Mouse (Mus musculus) gastrocnemius, postnatal 14 days (tissue): ENCODE data around the gene Pla2g10. TPM values are rescaled to one million over a fixed set of nuclear protein-coding genes. Genes with fewer than 3 reads are reported as not detected.
A peak's percentile ranks its signal among the peaks of the same experiment; 100 is the strongest.
"Not testable (repeated sequence)": the region's sequence is repeated elsewhere in the genome, so short reads cannot be mapped to it uniquely, and the experiment has no call there.

Experiments used
- DNase-seq: peaks from one replicate; pipeline ENCODE4 v3.0.0; 2021; ENCODE audit warnings: mixed read lengths
- intact Hi-C: fragments of 180-260 bp; cut with DNase I; formaldehyde crosslinking; loops from one replicate; pipeline ENCODE4 v1.15.1; 2025; ENCODE audit warnings: low total_unique reads
- total RNA-seq, 2 experiments: library from RNA; stranded (reverse); gene quantifications; 2 replicates each; pipeline ENCODE4 v1.2.3; 2021

The Pla2g10 gene
- total RNA-seq, 2 experiments from 2014 or later: not detected

GRCm38 (mm10) chr16:13735977-13736376 lies 5.2 kb upstream of the Pla2g10 start:
- intact Hi-C loops: loop anchor here (10.0 kb wide), 2 partner anchors 201 to 621 kb away; no protein-coding TSS in a partner anchor

DNA sequence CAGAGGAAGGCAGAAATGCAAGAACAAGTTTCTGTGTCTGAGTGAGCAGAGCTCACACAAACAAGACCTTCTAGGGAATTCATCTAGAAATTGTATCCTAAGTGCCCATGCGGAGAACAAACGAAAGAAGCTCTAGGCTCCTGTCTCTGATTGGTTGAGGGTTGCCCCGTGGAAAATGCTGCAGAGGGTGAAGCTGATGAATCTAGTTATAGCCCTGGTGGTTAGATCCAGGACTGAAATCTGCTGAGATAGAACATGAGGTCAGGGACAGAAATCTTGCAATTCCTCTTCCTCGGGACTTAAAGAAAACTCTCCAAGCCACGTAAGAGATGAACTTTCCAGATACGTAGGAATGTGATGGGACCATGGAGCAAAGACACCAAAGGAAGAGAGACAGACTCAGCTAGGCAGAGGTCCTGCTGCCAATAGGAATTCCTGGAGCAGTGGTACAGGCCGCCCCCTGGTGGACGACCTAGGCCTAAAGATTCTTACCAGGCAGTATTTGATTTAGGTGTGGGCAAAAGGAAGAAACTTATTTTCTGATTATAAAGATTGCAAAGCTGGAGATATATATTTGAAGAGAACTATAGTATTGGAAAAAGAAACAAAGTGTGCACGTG lies 2.8 kb upstream of the Pla2g10 start:
- intact Hi-C loops: loop anchor here (10.0 kb wide), 2 partner anchors 199 to 619 kb away; no protein-coding TSS in a partner anchor
- peak; percentile 73 for DNase-seq

More at GRCm38 (mm10) chr16:13735977-13736376, 5.2 kb upstream of the Pla2g10 start:
- no peak for DNase-seq

DNA sequence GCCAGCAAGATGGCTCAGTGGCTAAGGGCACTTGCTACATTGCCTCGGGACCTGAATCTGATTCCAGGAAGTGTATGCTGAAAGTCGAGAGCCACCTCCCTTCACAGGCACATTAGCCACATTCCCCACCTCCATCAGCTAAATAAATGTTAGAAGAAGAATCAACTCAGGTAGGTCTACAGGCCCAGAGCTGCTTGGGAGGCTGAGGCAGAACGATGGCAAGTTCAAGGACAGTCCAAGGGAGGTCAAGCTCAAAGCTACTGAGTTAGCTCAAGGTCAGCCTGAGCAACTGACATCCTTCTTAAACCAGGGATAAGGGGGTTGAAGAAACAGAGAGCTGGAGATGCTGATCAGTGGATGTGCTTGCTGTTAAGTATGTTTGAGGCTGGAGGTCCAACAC lies 2.0 kb upstream of the Pla2g10 start:
- intact Hi-C loops: loop anchor here (10.0 kb wide), 2 partner anchors 198 to 618 kb away; no protein-coding TSS in a partner anchor
- no peak for DNase-seq

GRCm38 (mm10) chr16:13729428-13729827 lies 1.4 kb downstream of the Pla2g10 start:
- intact Hi-C loops: no loop called here
- DNase-seq: no peak

- intact Hi-C loops: no loop called here
- no peak for DNase-seq
These were observed 2.9 kb downstream of the Pla2g10 start for GRCm38 (mm10) chr16:13727811-13728335.

DNA sequence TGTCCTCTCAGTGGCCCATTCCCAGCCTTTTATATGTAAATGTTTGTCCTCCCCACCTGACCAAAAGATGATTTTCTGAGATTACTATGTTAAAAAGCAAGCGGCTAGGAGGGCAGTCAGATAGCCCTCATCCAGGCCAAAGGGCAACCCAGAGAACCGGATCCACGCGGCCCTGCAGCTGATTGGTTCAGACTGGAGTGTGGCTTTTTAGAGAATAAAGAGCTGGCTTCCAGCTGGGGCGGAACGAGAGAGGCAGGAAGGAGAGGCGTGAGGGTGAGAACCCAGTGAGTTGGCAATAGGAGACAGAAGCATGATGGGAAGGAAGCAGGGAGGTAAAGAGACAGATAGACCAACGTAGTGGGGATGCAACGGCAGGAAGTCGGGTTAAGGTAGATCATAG lies 7.8 kb downstream of the Pla2g10 start:
- no peak for DNase-seq
- intact Hi-C loops: no loop called here

DNA sequence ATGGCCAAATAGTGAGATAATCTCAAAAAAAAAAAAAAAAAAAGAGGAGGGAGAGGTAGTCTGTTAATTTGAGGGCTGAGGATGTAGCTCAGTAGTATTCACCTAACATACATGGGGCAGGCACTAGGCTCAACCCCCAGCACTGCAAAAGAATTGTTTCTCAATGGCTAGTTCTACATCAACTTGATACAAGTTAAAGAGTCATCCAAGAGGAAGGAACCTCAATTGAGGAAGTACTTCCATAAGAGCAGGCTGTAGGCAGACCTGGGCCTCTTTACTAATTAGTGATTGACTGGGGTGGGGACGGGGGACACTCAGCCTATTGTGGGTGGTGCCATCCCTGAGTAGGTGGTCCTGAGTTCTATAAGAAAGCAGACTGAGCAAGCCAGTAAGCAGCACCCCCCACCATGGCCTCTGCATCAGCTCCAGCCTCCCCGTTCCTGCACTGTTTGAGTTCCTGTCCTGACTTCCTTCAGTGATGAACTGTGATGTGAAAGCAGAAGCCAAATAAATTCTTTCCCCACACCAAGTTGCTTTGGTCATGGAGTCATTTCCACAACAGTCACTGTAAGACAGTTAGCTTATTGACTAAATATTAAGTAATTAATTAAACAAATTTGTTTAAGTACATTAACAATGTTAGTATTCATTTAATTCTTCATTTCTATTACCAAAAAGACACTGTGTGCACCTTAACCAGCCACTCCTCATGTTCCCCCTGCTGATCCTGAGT lies 13.8 kb downstream of the Pla2g10 start:
- intact Hi-C loops: no loop called here
- no peak for DNase-seq

DNA sequence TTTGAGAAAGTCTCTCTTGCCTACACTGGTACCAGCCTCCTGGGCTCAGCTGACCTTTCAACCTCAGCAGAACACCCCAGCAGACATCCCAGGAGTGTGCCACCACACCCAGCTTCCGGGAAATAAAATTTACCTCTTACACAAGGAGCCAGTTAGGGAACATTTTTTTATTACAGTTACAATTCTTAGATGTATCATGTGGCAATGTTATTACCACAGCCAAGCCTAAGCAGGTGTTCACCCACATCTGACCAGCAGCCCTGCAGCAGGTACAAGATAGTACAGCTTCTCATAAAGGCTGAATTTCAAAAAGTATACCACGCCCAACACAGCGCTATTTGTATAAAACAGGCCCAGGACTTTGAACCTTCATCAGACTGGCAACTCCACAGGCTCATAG lies 15.9 kb downstream of the Pla2g10 start:
- intact Hi-C loops: no loop called here
- DNase-seq: no peak

DNA sequence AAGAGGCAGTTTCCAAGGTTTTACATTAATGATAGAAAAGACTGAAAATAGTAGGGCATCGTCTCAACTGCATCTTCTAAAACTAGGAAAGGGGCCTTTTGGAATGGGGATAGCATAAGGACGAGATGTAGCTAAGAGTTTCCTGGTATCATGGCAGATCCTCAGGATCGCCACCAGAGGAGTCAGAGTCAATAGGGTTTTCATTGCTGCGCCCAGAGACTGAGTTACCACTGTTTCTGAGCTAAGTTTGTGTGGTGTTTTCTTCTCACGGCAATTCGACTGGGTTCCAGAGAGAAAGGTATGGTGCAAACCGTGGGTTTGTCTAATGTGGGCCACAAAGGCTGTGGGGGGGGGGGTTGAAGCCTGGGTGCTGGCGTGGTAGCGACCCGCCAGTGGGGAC lies 26.1 kb downstream of the Pla2g10 start:
- intact Hi-C loops: no loop called here
- no peak for DNase-seq

GRCm38 (mm10) chr16:13702184-13702583 lies 28.6 kb downstream of the Pla2g10 start:
- intact Hi-C loops: no loop called here
- DNase-seq: no peak

DNA sequence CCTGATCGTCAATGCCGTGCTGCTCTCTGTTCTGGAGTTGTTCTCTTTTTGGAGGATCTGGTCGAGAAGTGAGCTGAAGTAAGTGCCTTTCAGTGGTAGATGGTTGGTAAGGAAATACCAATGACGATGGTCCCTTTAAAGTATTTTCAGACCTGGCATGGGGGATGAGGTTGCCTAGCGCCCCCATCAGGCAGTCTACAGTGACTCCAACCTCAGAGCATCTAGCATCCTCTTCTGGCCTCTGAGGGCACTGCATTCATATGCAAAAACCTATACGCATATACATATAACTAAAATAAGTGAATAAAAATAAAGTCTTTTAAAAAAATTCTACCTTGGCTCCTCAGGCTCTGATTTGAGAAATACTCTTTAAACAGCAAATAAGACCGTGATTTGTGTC lies 31.8 kb downstream of the Pla2g10 start:
- intact Hi-C loops: no loop called here

GRCm38 (mm10) chr16:13678601-13679319 lies 52.0 kb downstream of the Pla2g10 start:
- intact Hi-C loops: no loop called here

More for the DNA sequence above, 31.8 kb downstream of the Pla2g10 start:
- no peak for DNase-seq

DNA sequence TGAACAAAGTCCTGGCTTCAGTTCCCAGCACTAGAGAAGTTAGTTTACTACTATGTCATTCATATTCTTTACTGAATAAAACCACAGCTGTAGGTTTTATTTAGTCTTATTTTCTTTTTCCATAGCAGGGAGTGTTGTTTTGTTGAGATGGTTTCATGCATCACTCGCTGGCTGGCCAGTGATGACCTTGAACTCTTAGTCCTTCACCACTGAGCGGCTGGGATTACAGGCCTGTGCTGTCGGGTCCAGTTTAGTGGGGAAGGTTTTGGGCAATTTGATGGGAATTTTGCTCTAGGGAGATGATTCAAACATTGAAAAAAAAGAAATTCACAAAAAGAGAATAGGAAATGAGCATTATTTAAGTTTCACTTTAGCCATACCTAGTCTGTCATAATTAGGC lies 56.3 kb downstream of the Pla2g10 start:
- no peak for DNase-seq
- intact Hi-C loops: no loop called here

More at GRCm38 (mm10) chr16:13678601-13679319, 52.0 kb downstream of the Pla2g10 start:
- DNase-seq: no peak

GRCm38 (mm10) chr16:13673114-13673513 lies 57.7 kb downstream of the Pla2g10 start:
- no peak for DNase-seq
- intact Hi-C loops: no loop called here

GRCm38 (mm10) chr16:13672386-13672898 lies 58.3 kb downstream of the Pla2g10 start:
- peak; percentile 72 for DNase-seq
- intact Hi-C loops: no loop called here

GRCm38 (mm10) chr16:13671685-13672385 lies 58.9 kb downstream of the Pla2g10 start, which contains the start of the genes Bfar and 3110001I22Rik:
TSS of gene Bfar (plus strand) at chr16:13671858.
TSS of gene 3110001I22Rik (plus strand) at chr16:13671929.
- intact Hi-C loops: no loop called here
- DNase-seq: peak; percentile 91

DNA sequence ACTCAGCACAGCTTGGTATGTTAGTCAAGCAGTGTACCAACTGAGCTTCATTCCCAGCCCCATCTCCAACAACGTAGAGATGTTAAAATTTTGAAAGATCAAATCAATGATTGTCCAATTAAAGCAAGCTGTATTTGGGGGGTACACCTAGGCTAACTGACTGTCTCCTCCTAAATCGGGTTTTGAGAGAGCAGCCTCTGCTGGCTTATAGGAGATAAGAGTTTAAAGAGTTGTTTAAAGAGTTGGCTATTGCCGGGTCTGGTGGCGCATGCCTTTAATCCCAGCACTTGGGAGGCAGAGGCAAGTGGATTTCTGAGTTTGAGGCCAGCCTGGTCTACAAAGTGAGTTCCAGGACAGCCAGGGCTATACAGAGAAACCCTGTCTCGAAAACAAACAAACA lies 59.9 kb downstream of the Pla2g10 start:
- DNase-seq, intact Hi-C loops: not testable (repeated sequence)

- DNase-seq: no peak
- intact Hi-C loops: no loop called here
These were observed 61.5 kb downstream of the Pla2g10 start for GRCm38 (mm10) chr16:13669282-13669681.
